Mouse (Mus musculus) natural killer cell, adult 2 months (primary cell): ENCODE results near the gene Sox5.

Experiments used
- DNase-seq, 2 experiments: peaks; one replicate each; pipeline ENCODE4 v3.0.0; 2022; ENCODE audit warnings: low spot score in 2 of 2

The Sox5 gene

DNA sequence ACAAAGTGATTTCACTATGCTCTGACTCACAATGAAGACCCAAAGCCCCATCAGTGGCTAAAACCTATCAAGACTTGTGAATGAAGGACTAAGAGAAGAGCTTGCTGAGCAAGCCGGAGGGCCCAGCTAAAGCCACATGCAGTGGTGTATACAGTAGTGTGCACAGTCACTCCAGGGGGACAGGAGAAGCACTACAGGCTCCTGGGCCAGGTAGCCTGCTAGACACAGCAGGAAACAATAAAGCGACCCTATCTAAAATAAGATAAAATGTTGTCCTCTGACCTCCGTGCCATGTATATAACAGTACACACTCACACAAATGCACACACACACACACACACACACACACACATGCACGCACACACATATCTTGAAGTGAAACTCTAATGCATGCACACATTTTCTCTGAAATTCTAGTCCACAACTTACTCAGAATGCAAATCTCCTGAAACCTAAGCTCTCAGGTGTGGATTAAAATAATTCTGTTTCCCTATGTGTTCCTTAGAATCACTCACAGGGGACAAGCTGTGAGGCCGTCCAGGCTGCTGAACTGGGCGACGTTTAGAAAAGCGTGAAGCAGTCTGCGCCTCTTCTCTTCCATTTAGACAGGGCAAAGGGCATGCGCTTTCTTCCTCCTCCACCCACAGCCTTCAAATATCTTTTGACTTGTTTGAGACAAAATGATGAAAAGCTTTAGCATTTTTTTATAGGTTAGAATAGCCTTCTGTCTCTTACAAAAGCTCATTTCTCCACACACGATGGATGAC, 197.5 kb downstream of the Sox5 start:
- DNase-seq, result no peak

DNA sequence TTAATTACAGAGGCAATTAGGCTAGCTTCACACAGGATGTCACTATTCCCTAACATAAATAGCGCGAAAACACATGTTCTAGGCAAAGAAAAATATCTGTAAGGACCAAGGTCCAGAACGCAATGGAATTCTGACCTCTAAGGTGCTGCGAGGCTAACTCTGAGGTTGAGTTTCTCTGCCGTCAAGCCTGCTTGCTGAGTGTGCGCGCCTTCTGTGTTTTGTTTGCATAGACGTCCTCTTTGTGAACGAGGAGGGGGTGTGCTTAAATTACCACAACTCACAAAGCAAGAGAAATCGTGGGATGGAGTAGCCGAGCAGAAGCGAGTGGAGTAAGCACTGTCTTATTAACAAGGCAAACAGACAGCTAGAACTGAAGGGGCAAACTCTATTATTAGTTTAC, 202.5 kb downstream of the Sox5 start:
- no peak for DNase-seq

DNA sequence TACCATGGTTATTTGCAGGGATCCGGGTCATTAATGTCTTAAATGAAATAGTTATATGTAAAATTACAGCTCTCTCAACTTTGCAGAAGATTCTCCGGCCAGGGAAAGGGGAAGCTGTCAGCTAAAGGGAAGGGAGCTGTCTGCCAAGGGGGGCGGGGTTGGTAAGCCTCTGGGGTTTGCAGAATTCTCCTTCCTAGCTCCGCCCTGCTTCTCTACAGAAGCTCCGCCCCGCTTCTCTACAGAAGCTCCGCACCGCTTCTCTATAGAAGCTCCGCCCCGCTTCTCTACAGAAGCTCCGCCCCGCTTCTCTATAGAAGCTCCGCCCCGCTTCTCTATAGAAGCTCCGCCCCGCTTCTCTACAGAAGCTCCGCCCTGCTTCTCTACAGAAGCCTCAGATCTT, 210.9 kb downstream of the Sox5 start:
- peak in 1 of 2 experiments; percentile 6 for DNase-seq

DNA sequence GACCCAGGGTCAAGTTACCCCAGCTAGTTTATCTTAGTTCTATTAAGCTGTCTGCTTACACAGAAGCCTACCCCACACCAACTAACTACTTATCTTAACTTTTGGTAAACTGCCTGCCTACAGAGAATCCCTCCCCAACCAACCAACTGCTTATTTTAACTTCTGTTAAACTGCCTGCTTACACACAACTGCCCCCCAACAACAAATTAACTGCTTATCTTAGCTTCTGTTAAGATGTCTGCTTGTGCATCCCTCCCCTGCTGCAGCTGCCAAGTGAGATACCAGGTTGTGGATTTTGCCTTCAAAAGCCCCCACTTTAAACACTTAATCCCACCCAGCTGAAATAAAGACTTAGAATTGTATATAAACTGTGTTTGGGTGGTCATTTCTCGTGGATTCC, 215.9 kb downstream of the Sox5 start:
- DNase-seq, result no peak

DNA sequence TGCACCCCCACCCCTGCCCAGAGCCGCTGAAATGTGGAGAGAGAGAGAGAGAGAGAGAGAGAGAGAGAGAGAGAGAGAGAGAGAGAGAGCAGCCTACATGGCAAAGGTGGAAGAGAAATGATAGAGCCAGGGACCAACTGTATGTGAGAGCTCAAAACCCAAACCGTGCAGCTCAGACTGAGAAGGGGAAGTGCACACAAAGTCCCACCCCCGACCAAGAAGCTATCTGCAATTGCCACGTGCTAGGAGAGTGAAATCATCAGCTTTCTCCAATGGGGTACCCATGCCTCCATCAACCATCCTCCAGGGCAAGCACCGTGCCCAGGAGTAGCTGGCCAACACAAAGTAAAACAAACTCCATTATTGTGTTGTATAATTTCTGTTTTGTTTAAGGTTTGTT, 220.1 kb downstream of the Sox5 start:
- no peak for DNase-seq

DNA sequence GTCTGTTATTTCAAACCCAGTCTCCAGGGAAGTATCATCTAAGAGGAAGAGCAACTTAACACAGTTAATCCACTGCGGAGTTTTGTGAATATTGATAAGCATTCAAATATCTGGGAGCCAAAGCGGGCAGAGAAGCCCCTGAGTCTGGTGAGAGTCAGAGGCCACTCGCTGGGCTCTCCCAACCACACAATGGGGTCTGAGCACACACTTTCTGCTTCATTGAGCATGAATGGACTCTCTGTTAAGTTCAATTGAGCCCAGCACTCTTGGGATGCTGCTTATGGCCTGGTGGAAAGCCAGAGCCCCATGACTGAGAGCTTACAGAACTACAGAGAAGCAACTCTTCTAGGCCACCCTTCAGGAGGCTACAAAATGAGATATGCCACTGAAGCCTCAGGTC, 221.6 kb downstream of the Sox5 start:
- DNase-seq, result no peak

DNA sequence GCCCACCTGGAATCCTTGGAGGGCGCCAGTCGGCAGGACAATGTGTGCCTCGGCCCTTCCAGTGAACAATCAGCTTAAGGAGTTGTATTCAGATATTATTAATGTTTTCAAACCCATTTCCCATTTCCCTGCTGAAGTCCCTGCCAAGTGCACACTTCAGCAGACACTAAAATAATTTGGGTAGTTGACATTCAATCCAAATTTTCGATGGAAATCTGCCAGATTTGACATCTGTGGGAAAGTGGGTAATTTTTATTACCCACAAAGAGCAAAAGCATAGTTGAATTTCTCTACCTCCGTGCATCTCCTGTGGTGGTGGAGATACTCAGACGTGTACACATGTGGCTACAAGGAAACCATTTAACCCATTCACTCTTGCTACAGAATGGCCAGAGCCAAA, 228.3 kb downstream of the Sox5 start:
- DNase-seq, result no peak

DNA sequence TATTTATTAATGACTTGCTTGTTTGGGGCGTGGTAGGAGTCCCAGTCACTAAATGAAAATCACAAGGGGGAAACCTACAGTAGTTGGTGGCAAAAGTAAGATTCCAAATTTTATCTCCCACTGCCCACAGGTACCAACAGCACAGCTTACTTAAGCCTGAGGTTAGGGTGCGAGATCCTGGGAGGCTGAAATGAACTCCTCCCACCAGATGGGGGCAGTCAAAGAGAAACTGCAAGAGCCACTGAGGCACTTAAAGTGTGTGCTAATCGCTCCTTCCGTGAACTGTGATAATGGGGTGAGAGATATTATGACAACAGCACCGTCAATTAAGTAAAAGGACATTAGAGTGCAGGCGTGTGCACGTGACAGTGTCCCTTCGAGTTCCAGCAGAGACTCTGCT, 232.8 kb downstream of the Sox5 start:
- DNase-seq, result no peak

DNA sequence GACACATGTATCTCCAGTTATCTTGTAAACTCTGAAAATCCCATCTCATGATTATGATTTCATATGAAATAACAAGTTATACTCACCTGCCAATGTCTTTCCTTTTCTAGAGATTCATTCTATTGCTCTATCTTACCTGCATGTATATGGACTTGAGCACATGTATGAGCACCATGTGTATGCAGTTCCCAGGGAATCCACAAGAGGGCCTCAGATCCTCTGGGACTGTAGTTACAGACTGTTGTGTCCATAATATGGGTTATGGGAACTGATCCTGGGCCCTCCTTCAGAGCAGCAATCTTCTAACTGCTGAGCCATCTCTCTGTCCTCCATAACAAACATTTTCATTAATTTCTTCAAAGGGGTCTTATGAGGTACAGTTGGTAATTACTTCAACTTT, 234.6 kb downstream of the Sox5 start:
- DNase-seq, result no peak

DNA sequence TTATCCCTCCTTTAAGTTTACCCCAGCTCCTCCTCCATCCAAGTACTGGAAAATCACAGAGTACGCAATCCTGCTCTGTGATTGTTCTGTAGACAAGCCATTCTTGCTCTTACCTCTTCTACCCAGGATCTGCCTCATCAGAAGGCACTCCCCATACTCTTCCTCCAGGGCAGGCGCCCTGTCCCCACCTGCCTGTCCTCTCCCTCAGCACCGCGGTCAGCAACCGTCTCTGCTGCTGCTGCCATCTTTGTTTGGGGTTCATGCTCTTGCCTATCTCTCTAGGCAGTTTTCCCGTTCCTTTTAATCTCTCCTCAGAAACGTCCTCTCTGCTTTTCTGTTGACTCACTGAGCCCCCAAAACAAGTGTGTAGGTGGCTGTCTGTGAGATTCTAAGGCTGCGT, 236.2 kb downstream of the Sox5 start:
- no peak for DNase-seq

DNA sequence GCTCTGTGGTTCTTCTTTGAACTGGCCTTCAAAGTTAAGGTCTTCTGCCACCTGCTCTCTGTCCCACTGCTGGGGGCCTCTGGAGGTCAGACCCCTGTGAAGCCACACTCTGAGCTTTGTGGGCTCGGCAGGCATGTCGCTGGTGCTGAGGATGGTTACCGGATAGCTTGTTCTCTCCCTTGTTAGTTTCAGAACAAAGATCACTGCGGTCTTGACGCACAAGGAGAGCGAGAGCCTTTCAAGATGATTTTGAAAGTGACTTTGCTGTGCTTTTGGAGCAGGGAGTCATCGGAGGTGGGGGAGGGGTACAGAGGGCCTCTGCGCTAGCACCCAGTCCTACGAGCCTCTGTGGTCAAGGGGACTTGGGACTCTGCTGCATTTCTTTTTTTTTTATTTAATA, 240.5 kb downstream of the Sox5 start:
- DNase-seq, result no peak

DNA sequence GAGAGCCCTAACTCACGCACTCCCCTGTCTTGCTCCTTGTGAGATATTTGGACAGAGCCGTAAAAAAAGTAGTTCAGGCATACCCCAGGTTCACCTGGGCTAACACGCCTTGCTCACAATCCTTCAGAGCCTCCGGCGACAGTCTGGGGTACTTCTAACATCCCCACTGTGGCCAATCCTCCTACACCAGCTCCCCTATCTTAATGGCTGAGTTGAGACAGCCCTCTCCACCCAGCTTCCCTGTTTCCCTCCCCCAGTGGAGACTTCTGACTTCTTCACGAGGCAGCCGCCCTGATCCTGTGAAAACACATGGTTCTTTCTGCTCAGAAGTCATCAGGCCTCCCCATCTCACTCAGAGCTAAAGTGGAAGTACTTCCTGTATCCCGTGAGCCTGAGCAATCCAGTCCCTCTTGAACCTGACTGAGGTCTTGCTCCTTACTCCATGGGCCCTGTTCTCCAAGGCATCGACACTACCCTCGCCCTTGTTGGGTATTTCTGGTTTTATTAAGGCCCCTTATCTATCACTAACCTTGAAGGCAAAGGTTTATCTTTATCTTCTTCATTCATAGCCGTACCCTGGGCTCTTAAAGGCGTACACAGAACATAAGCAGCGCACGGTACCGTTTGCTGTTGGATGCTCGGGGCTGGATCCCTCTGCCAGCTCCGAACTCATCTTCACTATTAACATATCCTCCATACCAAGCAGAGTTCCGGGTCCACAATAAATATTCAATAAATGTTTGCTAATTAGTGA, 242.2 kb downstream of the Sox5 start:
- no peak for DNase-seq

DNA sequence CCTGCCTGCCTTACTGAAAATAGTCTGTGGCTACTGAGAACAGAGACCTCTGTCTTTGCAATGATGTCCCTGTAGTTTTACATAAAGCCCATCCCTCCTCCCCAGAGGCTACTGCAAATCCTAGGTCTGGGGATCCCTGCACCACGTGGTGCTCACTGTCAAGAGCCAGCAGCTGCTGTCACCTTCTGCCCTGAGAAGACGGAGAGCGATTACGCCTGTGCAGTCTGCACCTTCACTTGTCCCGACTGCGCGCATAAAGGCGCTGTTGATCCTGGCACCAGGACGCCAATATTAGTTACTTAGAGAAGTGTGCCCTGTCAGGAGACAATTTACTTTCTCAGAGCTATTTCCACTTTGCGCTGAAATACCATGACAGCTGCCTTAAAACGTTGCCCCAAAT, 258.3 kb downstream of the Sox5 start:
- DNase-seq, result no peak

DNA sequence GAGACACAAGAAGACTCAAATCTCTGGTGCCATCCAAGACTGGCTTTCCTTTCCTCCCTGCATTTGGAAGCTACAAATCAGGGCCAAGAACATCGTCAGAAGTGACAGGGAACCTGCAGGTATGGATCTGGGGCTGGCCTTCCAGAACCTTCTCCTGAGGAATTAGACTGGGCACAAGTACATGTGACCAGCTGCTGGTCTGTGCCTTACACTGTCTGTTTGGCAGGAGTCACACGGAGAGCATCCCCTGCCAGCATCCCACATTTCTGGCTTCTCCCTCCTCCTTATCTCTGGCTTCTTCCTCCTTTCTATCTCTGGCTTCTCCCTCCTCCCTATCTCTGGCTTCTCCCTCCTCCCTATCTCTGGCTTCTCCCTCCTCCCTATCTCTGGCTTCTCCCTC, 263.0 kb downstream of the Sox5 start:
- no peak for DNase-seq

DNA sequence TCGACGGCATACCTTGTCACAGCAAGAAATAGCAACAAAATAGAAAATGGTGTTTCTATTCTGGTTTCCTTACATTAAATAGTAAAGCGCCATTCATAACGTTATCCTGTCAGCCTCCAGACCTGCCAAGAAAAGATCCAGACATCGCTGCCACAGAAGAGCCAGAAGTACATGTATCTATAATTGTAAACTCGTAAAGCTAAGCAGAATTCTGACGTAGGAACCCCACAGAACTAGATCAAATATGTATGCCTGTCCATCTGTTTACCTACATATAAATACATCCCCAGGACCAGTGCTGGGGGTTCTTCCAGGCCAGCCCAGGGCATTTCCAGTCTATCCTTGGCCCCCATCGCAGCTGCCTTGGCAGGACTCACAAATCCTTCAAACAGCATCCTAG, 265.9 kb downstream of the Sox5 start:
- no peak for DNase-seq

DNA sequence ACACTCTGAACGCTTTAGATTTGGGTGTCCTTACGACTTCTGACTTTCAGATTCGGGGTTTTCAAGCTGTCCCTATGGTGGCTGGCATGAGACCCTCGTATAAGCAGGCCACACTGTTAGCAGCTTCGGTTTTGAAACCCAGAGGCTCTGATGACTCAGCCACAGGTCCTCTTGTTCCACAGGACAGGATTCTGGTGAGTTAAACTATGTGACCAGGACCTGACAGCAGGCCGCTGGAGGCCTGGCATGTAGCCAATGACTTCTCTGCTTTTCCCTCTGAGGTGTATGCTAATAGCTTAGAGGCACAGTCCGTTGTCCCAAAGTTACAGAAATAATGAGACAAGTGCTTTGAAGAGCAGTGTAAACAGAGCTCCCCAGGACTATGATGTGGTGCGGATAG, 268.0 kb downstream of the Sox5 start:
- no peak for DNase-seq

DNA sequence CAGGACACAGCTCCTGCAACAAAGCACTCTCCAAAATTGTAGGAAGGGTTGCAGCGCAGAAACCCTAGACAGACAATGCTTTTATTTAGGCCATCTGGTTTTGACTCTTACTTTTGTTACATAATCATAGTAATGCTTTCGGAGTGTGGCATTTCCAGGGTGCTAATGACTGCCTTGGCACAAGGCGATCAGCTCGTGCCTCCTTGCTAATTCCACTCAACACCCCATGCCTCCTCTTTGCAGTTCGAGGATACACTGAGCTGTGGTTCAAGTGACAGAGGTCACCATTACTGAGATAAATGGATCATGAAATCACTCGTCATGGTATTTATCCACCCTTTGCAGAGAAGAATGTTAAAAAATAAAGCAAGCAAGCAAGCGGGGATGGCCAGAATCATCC, 269.9 kb downstream of the Sox5 start:
- DNase-seq, result no peak

DNA sequence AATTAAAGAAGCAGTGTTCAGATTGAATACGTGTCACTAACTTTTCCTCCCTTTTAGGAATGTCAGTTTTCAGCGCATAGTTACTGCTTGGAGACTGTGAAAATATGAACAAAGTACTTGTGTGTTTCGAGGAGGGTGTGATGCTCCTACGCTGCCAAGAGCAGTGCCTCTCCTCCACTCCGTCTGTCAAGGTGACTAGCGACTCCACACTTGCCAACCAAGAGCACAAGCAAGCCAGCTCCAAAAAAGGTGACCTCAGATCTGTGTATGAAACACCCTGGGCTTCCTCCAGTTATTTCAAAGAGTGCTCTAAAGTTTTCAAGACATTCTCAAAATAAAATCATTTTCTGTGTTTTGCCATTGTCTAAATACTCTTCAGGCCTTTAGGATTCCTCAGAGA, 271.6 kb downstream of the Sox5 start:
- DNase-seq, result no peak

DNA sequence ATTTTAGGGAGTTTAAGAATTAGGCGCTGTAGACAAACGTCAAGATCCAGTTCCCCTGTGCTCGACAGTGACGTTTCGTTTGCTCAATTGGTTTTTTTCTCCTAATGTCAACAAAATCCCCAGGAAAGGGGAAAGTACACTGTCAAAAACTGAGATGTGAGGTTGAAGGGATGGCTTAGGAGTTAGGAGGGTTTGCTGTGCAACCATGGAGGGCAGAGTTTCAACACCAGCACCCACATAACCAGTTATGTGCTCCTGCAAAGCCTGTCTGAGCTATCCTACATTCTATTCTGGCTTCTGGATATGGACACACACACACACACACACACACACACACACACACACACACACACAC, 277.6 kb downstream of the Sox5 start:
- no peak for DNase-seq

DNA sequence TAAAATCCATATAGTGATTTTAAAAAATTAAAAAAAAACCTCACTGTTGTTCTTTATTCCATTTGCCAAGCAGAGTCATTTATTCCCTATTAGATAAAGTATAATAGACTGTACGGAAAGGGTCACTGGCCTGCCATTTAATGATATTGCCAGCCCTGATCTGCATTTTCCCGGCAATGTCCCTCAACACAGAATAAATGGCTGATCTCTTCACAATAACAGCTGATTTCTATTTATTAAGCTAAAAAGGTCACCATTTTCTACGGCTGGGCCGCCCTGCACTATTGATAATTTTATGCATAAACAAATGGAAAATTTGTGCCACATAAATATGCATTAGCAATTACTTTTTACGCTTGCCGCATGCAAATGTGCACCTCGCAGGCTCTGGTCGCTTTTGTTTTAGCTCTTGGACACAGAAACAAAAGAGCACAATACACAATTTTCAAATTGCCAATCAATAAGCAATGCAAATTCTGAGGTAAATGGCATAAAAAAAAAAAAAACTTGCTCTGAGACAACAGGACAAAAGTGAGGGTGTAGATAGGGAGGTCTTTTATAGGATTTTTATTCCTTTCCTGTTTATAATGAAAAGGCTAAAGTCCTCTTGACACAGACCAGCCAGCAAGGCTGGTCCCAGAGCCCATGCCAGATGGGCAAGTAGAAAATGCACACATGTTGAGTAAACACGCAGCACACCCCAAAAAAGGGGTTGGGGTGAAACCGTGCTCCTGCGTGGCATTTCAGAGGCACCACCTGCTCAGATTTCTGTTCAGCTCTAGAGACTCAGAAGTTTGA, 278.2 kb downstream of the Sox5 start:
- DNase-seq, result no peak

DNA sequence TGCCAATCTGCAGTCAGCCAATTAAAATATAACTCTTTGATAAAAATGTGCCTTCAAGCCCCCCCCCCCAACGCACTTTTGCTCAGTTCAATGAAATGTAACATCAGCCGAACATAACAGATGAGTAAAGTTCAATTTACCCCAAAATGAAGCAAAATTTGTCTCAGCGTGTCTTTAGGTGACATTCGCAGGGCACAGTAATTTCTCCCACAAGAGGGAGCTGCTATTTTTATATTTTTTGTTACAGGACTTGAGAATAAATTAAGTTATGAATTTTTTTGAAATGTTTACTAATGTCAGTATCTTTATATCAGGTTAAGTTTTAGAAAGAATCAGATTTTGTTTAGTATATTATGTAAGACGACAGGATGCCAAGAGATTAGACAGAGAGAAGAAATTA, 280.3 kb downstream of the Sox5 start:
- no peak for DNase-seq

DNA sequence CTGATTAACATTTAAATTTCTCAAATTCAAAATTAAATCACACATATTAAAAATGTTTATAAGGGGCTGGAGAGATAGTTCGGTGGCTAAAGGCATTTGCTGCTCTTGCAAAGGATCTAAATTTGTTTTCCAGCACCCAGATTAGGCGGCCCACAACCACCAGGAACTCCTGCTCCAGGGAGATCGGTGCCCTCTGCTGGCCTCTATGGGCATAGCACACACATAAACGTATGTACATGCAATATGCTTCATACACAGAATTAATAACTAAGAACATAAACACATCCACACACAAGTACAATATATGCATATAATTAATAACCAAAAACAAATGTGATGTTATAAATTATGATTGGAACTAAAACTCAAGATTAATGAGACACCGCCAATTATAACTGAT, 283.6 kb downstream of the Sox5 start:
- no peak for DNase-seq
